Mouse (Mus musculus) hematopoietic stem cell, adult 5-6 weeks (primary cell): Measurements from ENCODE around the gene Vangl2. TPM values are rescaled to one million over a fixed set of nuclear protein-coding genes. Genes with fewer than 3 reads are reported as not detected.

ENCODE experiments used
- total RNA-seq: library from RNA; stranded (forward); fragments of 172-1452, 232-1000 nt; gene quantifications from 2 replicates; pipeline ENCODE4 v1.2.3, GENCODE M21; 2017

Gene Vangl2
- total RNA-seq, 1 experiment from 2014 or later, result 5.2 TPM

Other genes with a start within 250 kb of the Vangl2 start
- 96.5 and 139 TPM in 2 replicates for gene Cd84, start 188.7 kb downstream of the Vangl2 start, total RNA-seq
- 5.0 and 5.2 TPM in 2 replicates for gene Gm10521, start 132.8 kb downstream of the Vangl2 start, total RNA-seq
- gene Slamf6, start 110.9 kb downstream of the Vangl2 start, total RNA-seq, result 2.9 and 3.5 TPM in 2 replicates
- gene Nhlh1, start 29.1 kb upstream of the Vangl2 start, total RNA-seq, result not detected in 2 replicates
- gene Copa, start 54.1 kb upstream of the Vangl2 start, total RNA-seq, result 126 and 139 TPM in 2 replicates
- gene Ncstn, start 54.4 kb upstream of the Vangl2 start, total RNA-seq, result 24.0 and 25.1 TPM in 2 replicates
- gene Pex19, start 98.3 kb upstream of the Vangl2 start, total RNA-seq, result 44.6 and 52.9 TPM in 2 replicates
- gene Dcaf8, start 119.6 kb upstream of the Vangl2 start, total RNA-seq, result 196 and 208 TPM in 2 replicates
- gene Pea15a, start 178.4 kb upstream of the Vangl2 start, total RNA-seq, result 8.8 and 10.5 TPM in 2 replicates
- gene Casq1, start 191.4 kb upstream of the Vangl2 start, total RNA-seq, result not detected in 2 replicates
- gene Atp1a4, start 230.0 kb upstream of the Vangl2 start, total RNA-seq, result not detected in 2 replicates
- 21.8 and 25.9 TPM in 2 replicates for gene Igsf8, start 233.2 kb upstream of the Vangl2 start, total RNA-seq